Mouse (Mus musculus): ENCODE data around the gene 1700016K19Rik.
A peak's percentile ranks its signal among the peaks of the same experiment; 100 is the strongest.

Gene 1700016K19Rik

GRCm38 (mm10) chr11:75999440-76000155 is at the start of gene 1700016K19Rik:
1700016K19Rik (plus strand) TSS chr11:75999912.
- DNase-seq (ENCODE audit: low spot score), result peak; percentile 84

GRCm38 (mm10) chr11:75950459-75950858 is 49.3 kb upstream of the 1700016K19Rik start:
- no peak for DNase-seq (ENCODE audit: low spot score)

GRCm38 (mm10) chr11:75951895-75952294 is 47.8 kb upstream of the 1700016K19Rik start:
- DNase-seq (ENCODE audit: low spot score), result no peak

- DNase-seq (ENCODE audit: low spot score), result no peak
Observed at GRCm38 (mm10) chr11:75954896-75955295, 44.8 kb upstream of the 1700016K19Rik start.

GRCm38 (mm10) chr11:75956651-75957050 is 43.1 kb upstream of the 1700016K19Rik start:
- no peak for DNase-seq (ENCODE audit: low spot score)

GRCm38 (mm10) chr11:75957124-75957832 is 42.4 kb upstream of the 1700016K19Rik start:
- no peak for DNase-seq (ENCODE audit: low spot score)

- peak; percentile 23 for DNase-seq (ENCODE audit: low spot score)
Observed at GRCm38 (mm10) chr11:75961782-75962181, 37.9 kb upstream of the 1700016K19Rik start.

GRCm38 (mm10) chr11:75963730-75964475 is 35.8 kb upstream of the 1700016K19Rik start:
- no peak for DNase-seq (ENCODE audit: low spot score)

GRCm38 (mm10) chr11:75964476-75964730 is 35.3 kb upstream of the 1700016K19Rik start:
- no peak for DNase-seq (ENCODE audit: low spot score)

- no peak for DNase-seq (ENCODE audit: low spot score)
Observed at GRCm38 (mm10) chr11:75965674-75966400, 33.9 kb upstream of the 1700016K19Rik start.

- DNase-seq (ENCODE audit: low spot score), result peak; percentile 85
Observed at GRCm38 (mm10) chr11:75966401-75967372, 33.0 kb upstream of the 1700016K19Rik start.

GRCm38 (mm10) chr11:75968761-75969160 is 31.0 kb upstream of the 1700016K19Rik start:
- DNase-seq (ENCODE audit: low spot score), result no peak

GRCm38 (mm10) chr11:75970629-75971028 is 29.1 kb upstream of the 1700016K19Rik start:
- no peak for DNase-seq (ENCODE audit: low spot score)

GRCm38 (mm10) chr11:75972188-75972587 is 27.5 kb upstream of the 1700016K19Rik start:
- no peak for DNase-seq (ENCODE audit: low spot score)

GRCm38 (mm10) chr11:75972916-75973567 is 26.7 kb upstream of the 1700016K19Rik start:
- no peak for DNase-seq (ENCODE audit: low spot score)

GRCm38 (mm10) chr11:75973988-75974387 is 25.7 kb upstream of the 1700016K19Rik start:
- no peak for DNase-seq (ENCODE audit: low spot score)

- peak; percentile 79 for DNase-seq (ENCODE audit: low spot score)
Observed at GRCm38 (mm10) chr11:75976748-75977147, 23.0 kb upstream of the 1700016K19Rik start.

GRCm38 (mm10) chr11:75978051-75978450 is 21.7 kb upstream of the 1700016K19Rik start:
- DNase-seq (ENCODE audit: low spot score), result no peak

GRCm38 (mm10) chr11:75980413-75980812 is 19.3 kb upstream of the 1700016K19Rik start:
- DNase-seq (ENCODE audit: low spot score), result no peak

GRCm38 (mm10) chr11:75983194-75983593 is 16.5 kb upstream of the 1700016K19Rik start:
- DNase-seq (ENCODE audit: low spot score), result no peak
